ENCODE assay signal across 8 mouse cellular contexts in genomic region chr11:65475821-65476540, GRCm38 (mm10).
DNase-seq lines count a peak whose midpoint lies in the region; ATAC-seq and TF ChIP-seq lines count a peak whose summit lies in the region.

No protein-coding gene starts in this region.

- H3K4me3 ChIP-seq in liver, postnatal 0 days (ENCODE audit: low read depth, low read length) = no peak overlapping the region

- TF ChIP-seq CTCF in liver, postnatal 0 days (IDR thresholded peaks at IDR 0.05; ENCODE audit: low read depth) = no peak

- WGBS in liver, postnatal 0 days (ENCODE audit: insufficient replicate concordance) = 66% methylated on average over 18 of the region's 18 CpGs

- no peak overlapping the region for H3K4me2 ChIP-seq in liver, postnatal 0 days (ENCODE audit: low read depth, low read length)

- no peak overlapping the region for H3K27ac ChIP-seq in liver, postnatal 0 days (ENCODE audit: low read depth)

- no peaks in the 10 kb centered on the region for H3K4me1 ChIP-seq in liver, postnatal 0 days (ENCODE audit: insufficient read depth)

- no peak for TF ChIP-seq EP300 in liver, postnatal 0 days (IDR thresholded peaks at IDR 0.05; ENCODE audit: low read depth)

- no peak overlapping the region for H3K9ac ChIP-seq in liver, postnatal 0 days (replicated peaks)

- H3K27me3 ChIP-seq in liver, postnatal 0 days (ENCODE audit: insufficient read depth, low read length) = no peaks in the 10 kb centered on the region

- peak; percentile 17 to 48 for DNase-seq in layer of hippocampus, postnatal 14 days (ENCODE audit: low spot score in 2 of 2)
- no peak for DNase-seq in layer of hippocampus, postnatal 25 days (ENCODE audit: extremely low spot score in 1 of 2, low spot score in 1 of 2)
- DNase-seq in adrenal gland, postnatal 25 days = peak; percentile 33
- DNase-seq in cerebellum, adult 18-20 months = peak; percentile 60 to 67
- peak; percentile 71 for DNase-seq in lung, postnatal 10 days
- no peak for DNase-seq in liver, postnatal 0 days
- DNase-seq in left cerebral cortex, adult 8-10 months (ENCODE audit: low spot score in 2 of 2) = no peak

- no peak for ATAC-seq in megakaryocyte progenitor cell, adult 5-6 weeks (replicated peaks; ENCODE audit: poor library complexity)
- no peak for ATAC-seq in liver, postnatal 0 days

- no peaks in the 10 kb centered on the region for H3K36me3 ChIP-seq in liver, postnatal 0 days (replicated peaks; ENCODE audit: insufficient read depth, low read length)

- no peaks in the 10 kb centered on the region for H3K9me3 ChIP-seq in liver, postnatal 0 days (ENCODE audit: low read length)

Comparison
In these comparisons a context has a peak if more than half of its experiments do, and no peak if none do; other contexts are left out.
1. DNase-seq: peak in layer of hippocampus, postnatal 14 days (2 of 2), adrenal gland, postnatal 25 days (single experiment), cerebellum, adult 18-20 months (2 of 2) and lung, postnatal 10 days (single experiment); none in layer of hippocampus, postnatal 25 days (0 of 2), liver, postnatal 0 days (single experiment) and left cerebral cortex, adult 8-10 months (0 of 2).